Mouse (Mus musculus): ENCODE results near the gene Rnf169. TPM values are rescaled to one million over a fixed set of nuclear protein-coding genes. Genes with fewer than 3 reads are reported as not detected.

Rnf169 gene
- total RNA-seq, 2 experiments from 2014 or later = 39.3 to 52.1 TPM

DNA sequence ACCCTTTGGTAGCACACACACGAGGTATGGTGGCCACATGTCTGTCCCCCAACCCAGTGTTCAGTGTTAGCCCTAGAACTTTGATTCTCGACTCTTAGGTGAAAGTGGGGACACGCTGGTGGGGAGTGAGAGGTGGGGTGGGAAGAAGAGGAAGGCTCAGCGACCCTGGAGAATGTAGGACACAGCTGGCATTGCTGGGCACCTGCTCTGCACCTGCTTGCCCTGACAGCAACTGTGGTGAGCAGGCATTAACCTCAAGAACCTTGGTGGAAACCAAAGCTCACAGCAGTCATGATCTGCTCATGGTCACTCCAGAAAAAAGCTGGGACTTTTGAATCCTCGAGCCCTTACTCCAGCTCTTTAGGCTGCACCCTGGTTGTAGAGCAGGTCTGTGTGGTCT lies 69.2 kb downstream of the Rnf169 start:
- intact Hi-C loops (cut with DNase I) = no loop called here
- no peak for DNase-seq (ENCODE audit: low spot score in 2 of 2)

DNA sequence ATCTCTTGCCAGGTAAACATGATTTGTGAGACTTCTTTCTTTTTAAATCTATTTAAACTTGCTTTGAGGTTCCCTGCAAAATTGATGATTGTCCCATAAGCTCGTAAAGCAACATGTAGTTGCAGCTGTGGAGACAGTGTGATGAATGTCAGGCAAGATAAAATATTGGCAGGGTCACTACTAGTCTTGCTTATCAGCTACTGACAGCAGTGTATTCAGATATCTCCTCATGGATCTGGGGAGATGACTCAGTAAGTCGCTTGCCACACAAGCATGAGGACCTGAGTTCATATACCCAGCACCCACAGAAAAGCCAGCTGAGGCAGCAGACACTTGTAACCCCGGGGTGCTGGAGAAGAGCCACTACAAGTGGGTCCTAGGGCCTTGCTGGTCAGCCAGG lies 72.8 kb downstream of the Rnf169 start:
- intact Hi-C loops (cut with DNase I) = no loop called here
- DNase-seq (ENCODE audit: low spot score in 2 of 2) = no peak

DNA sequence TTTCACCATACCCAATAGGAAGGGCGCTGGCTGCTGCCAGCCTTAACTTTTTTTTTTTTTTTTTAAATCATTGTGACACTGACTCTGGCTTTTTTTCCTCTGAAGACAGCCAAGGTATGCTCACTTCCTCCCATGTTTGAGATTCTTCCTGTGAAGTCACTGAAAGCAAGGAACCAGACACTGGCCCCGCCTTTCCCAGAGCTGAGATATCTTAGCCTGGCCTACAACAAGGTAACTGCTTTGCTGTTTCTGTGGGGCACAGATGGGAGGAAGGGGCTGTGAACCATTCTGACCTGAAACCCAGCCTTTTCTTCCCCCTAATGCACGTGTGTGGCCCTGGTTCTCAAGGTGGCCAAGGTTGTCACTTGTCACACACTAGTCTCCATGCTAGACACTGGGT lies 73.9 kb downstream of the Rnf169 start:
- DNase-seq (ENCODE audit: low spot score in 2 of 2) = no peak
- intact Hi-C loops (cut with DNase I) = no loop called here

DNA sequence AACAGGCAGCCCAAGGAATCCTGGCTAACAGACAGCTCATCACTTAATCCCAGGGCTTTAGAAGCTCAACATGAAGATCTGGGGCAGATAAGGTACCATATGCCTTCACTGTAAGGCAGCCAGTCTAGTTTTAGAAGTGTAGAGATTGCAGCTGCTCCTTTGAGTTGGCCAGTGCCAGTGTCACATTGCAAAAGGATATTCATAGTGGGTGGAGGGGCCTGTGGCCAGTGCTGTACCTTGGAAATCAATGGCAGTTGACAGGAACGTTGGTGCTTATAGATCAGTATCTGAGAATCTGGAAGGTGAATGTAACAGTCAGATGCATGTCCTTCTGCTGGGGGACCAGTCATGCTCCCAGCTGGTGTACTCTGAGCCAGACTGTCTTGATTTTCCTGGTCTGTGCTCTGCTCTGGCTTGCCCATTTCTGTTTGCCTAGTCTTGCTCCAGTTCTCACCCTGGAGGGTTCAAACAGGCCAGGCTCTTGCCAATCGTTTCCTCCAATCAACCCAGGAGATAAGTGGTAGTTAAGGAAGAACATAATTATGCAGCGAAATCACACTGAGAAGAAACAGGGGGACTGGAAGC lies 75.7 kb downstream of the Rnf169 start:
- no peak for DNase-seq (ENCODE audit: low spot score in 2 of 2)
- intact Hi-C loops (cut with DNase I) = no loop called here

DNA sequence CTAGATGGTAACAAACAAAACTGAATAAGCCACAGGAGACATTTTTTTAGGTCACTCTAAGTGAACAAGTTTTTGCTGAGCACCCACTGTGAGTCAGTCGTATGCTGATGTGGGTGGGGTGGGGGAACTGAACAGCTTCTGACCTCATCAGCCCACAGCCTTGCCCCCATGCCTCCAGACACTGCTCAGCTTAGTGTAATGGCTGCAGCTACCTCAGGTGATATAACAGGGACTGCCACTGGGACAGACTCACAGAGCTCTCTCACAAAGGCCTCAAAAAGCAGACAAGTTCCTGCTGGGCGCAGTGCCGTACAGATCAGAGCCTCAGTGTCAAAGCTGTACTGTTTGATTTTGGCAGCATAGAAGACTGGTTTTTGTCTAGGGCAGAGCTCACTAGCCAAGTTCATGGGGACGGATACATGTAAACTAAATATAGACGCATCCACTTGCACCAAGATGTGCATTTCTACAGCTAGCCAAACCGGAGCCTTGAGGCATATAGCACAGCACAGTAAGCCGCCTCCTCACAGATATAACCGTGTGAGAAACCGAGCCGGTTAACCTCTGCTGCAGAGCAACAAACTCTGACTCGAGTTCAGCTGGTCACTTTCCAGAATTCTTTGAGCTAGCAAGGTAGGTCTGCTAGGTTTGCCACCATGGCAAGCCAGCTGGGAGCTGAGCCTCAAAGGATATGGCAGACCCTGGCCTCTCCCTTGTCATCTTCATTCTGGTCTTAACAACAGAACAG lies 77.2 kb downstream of the Rnf169 start:
- intact Hi-C loops (cut with DNase I) = no loop called here

DNA sequence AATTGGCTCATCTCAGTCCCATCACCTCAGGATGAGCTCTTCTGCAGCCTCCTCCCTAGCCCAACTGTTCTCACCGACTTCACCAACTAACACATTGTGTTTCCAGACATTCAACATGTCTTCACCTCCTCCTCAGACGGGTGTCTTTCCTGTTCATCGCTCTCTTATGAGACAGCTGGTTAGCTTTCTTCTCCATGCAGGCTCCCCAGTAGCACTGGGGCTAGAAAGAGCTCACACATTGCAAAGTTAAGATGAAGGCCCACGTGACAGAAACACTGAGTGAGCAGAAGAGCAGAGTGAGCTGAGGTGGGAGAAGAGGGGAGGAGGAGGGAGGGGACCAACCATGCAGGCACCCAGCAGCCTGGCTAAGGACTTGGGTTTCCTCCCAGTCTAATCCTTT lies 78.0 kb downstream of the Rnf169 start:
- DNase-seq (ENCODE audit: low spot score in 2 of 2) = peak; percentile 40 to 69
- intact Hi-C loops (cut with DNase I) = no loop called here

More for the DNA sequence above, 77.2 kb downstream of the Rnf169 start:
- DNase-seq (ENCODE audit: low spot score in 2 of 2) = no peak

DNA sequence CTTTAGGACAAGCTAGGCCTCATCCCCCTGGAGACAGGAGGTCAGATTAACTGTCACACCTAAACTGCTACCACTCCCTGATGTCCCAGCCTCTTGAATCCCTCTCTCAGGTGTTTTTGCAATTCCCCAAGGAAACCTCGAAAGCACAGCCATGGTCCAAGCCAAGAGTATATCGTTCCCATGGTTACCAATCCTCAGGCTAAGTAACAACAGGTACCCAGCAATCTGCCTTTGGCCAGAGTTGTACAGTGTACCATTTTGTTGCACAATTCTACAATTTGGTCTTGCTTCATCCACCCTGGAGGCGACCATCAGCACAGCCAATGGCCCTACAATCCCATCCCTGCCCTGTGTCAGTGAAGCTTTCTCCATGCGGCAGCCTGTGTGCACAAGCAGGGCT lies 83.3 kb downstream of the Rnf169 start:
- DNase-seq (ENCODE audit: low spot score in 2 of 2) = no peak
- intact Hi-C loops (cut with DNase I) = no loop called here

DNA sequence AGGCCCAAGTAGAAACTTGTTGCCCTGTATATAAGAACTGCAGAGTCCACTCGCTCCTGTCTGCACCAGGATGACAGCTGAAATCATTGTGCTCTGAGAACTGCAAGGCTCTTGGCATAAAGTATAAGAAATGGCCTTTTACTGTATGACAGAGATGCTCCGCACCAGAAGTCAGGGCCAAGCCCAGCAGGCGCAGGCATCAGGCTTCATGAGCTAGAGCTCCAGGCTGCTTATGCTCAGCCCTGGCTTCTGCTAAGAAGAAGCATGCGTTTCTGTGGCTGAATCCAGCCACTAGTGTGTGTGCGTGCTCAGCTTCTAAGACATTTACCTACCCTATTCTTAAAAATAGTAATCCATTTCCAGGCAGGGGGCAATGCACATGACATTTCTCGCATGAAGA lies 85.8 kb downstream of the Rnf169 start:
- intact Hi-C loops (cut with DNase I) = no loop called here
- no peak for DNase-seq (ENCODE audit: low spot score in 2 of 2)

DNA sequence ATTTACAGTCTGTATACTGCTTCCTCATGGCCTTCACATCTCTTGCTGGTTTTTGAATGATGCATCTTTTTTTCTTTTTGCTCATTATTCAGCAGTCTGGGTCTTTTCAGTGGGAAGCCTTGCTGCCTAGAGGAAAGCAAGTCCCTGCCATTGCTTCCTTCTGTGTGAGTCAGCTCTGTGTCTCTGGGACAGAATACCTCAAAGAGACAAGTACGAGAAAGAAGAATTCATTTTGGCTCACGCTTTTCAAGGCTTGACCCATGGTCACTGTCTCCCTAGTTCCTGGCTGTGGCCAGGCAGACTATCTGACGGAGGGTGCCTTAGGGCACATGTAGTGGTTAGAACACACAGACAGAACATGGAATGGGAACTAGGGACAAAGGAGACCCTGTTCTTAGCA lies 86.3 kb downstream of the Rnf169 start:
- intact Hi-C loops (cut with DNase I) = no loop called here
- DNase-seq (ENCODE audit: low spot score in 2 of 2) = no peak

DNA sequence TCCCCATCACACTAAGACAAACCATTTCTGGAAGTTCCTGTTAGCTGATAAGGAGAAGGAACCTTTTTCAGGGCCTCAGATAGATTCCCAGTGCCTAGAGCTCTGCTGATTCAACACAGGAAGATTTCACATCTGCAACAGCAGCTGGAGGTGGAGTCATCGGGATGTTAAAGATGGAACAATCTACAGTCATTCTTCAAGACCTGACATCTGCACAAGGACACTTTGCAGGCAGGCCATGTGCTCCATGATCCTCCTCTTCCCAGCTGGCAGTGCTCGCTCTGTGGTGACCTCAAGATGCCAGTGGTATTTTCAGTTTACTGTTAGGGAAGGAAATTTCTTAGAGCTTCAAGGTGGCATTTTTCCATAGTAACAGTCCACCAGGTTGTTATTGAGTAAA lies 87.9 kb downstream of the Rnf169 start:
- intact Hi-C loops (cut with DNase I) = no loop called here
- DNase-seq (ENCODE audit: low spot score in 2 of 2) = no peak

DNA sequence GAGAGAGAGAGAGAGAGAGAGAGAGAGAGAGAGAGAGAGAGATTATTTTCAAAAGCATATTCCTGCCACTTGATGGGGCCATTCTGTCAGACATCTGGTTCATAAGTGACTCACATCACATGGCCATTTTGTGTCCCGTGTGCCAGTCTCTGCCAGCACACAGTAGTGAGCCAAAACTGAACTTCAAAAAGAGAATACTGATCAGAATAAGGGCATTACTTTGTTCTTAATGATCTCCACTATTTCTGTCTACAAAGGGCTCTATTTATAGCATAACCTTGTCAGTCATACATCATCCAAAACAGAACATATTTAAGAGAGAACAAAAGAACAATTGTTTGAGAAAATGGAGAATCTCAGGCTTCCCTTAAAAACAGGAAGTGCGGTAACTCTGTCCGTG lies 88.8 kb downstream of the Rnf169 start:
- intact Hi-C loops (cut with DNase I) = no loop called here
- DNase-seq (ENCODE audit: low spot score in 2 of 2) = no peak

DNA sequence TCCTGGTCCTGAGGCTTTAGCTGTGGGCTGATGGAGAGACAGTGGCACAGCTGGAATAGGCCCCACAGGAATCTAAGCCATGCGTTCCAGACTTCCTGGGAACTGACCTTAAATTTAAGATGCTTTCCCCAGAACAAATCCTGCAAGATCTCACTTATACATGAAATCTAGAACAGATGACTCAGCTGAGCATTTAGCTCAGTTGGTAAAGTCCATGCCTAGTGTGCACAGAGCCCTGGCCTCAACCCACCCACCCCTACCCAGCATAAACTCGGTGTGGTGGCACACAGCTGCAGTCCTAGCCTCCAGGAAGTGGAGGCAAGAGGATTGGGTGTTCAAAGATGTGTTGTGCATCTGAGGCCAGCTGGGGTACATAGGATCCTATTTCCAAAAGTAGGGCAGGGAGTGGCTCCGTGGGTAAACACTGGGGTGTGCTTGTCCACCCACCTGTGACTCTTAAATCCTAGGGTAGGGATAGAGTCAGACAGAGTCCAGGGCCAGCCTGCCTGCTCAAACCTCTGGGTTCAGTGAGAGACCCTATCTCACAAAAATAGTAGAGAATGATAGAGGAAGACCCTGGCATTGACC lies 90.0 kb downstream of the Rnf169 start:
- DNase-seq (ENCODE audit: low spot score in 2 of 2) = no peak

DNA sequence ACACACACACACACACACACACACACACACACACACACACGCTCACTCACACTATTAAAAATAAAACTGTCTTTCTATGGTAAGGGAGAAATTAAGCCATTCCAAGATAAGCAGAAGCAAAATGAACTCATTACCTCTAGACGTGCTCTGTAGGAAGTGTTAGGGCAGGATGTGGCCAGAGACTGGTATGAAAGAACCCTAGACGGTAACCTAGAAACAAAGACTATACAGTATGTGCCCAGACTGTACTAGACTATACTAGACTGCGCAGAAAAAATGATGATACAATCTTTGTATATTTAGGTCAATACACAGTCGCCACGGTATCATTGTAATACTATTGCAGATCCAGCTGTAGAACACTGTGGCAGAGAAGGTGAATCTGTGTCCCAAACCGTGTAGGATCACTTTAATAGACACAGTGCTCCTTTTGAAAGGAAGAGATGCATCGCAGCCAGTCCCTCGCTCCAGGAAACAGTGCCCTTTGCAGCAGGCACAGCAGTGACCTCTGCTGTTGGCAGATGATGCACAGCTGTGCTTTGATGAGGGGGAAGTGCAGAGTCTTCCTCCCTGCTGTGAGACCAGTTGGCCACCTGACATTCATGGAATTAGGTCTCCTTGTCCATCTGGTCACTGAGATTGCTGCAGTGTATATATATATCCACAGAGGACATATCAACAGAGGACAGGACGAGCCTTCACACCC lies 90.9 kb downstream of the Rnf169 start:
- no peak for DNase-seq (ENCODE audit: low spot score in 2 of 2)
- intact Hi-C loops (cut with DNase I) = no loop called here

More for the DNA sequence above, 90.0 kb downstream of the Rnf169 start:
- intact Hi-C loops (cut with DNase I) = no loop called here

DNA sequence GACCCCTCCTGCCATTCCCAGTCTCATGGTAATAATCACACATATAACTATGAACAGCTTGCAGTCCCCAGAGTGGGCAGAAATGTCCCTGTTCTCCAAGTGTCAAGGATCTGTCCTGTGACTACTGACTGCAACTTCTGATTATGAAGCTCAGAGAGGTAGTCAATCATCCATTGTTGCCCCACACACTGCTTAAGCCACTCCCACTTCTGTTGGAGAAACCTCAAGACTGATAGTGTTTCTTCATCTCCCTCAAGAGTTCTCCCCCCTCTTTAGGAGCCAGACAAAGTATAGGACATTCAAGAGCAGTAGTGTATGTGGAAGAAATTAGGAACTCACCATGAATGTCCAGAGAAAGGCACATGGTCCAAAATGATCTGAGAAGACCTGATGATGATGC lies 92.5 kb downstream of the Rnf169 start:
- no peak for DNase-seq (ENCODE audit: low spot score in 2 of 2)
- intact Hi-C loops (cut with DNase I) = no loop called here

DNA sequence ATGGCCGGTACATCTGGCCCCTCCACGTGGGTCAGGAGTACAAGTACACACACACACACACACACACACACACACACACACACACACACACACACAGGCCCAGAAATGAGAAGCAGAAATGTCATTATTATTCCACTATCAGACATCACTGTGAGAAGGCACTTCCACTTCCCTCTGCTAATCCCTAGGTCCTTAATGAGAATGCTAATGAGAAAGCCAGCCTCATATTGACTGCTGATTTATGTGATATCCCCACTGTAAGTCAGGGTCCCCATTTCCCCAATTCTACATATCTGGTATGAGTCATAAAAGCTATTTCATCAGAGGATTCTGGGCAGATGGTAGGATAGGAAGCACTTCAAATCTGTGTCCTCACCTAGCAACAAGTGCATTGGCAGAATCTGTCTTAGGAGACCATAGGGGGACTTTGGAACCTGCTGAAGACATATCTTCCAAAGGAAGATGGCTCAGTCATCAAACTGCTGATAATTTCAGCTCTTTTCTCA lies 93.0 kb downstream of the Rnf169 start:
- no peak for DNase-seq (ENCODE audit: low spot score in 2 of 2)
- intact Hi-C loops (cut with DNase I) = no loop called here

DNA sequence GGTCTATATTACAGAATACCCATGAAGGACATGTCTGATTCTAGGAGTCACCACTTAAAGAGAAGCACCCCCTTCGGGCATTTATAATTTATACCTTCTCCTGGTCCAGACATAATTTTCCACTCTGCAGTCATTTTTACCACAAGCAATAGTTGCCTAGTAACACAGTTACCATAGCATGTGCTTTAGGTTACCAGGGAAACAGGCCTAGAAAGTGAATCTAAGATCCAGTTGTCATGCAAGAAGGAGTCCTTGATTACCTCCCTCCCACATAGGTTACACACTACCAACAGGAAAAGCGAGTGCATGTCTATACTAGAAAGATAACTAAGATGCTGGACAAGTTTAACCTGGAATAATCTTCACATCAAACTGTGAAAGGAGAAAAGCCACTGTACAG lies 102.0 kb downstream of the Rnf169 start:
- intact Hi-C loops (cut with DNase I) = loop anchor here (10.0 kb wide), 1 partner anchor 383 kb away; no protein-coding TSS in a partner anchor
- peak in 1 of 2 experiments; percentile 74 for DNase-seq (ENCODE audit: low spot score in 2 of 2)

DNA sequence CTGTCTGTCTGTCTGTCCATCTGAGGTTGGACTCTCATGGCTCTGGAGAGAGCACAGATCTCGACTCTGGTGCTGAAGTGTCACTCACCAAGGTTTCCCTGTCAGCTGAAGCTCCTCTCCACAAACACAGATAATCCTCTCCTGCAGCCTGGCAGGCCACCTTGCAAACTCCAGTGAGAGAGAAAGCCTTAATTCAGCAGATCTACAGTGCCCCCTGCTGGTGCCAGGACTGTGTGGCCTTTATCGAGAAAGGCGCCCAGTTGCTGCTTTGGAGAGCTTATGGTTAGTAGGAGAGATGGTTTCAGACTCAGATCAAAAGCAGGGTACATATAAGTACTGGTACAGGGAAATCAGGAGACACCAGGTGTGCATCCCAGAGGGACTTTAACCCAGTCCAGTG lies 103.9 kb downstream of the Rnf169 start:
- intact Hi-C loops (cut with DNase I) = loop anchor here (1.0 to 10.0 kb wide), 3 partner anchors 64 to 382 kb away; no protein-coding TSS in a partner anchor
- DNase-seq (ENCODE audit: low spot score in 2 of 2) = peak; percentile 91 to 93

DNA sequence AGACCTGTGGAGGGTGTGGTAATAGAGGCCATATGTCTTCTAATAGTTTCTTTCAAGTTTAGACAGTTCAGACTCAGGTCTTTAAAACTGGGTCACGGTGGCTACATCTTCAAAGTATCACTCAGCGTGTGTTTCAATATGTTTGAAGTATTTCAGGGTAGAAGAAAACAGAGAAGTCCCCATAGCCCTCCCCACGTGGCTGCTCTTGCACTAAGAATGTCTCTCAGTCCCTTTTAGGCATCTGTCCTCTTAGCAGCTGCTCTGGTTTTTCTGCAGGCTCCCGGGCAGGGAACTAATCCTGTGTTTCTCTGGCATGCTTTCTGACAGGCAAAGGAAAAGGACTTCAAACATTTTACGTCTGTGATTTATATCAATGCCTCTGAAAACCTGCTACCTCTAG lies 104.4 kb downstream of the Rnf169 start:
- intact Hi-C loops (cut with DNase I) = loop anchor here (1.0 to 10.0 kb wide), 3 partner anchors 63 to 381 kb away; no protein-coding TSS in a partner anchor
- DNase-seq (ENCODE audit: low spot score in 2 of 2) = no peak

DNA sequence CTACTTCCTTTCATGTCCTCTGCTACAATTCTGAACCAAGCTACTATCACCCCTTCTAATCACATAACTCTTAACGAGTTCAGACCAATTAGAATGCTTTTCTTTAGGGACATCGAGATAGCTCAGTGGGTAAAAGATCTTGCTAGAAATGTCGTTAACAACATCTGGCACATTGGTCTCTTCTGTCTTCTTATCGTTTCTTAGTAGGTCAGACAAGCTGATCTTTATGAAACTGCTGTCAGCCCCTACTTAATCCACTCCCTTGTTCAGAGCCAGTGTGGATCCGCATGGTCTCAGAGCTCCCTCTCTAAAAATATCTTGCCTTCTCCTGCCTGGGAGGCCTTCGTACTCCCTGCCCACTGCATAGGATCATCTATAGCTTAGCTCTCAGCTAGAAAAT lies 106.3 kb downstream of the Rnf169 start:
- intact Hi-C loops (cut with DNase I) = loop anchor here (10.0 kb wide), 1 partner anchor 379 kb away; no protein-coding TSS in a partner anchor
- DNase-seq (ENCODE audit: low spot score in 2 of 2) = no peak
